Mouse (Mus musculus) lung, adult 2 months (tissue): ENCODE data around the gene Ugt1a6a. TPM values are rescaled to one million over a fixed set of nuclear protein-coding genes. Genes with fewer than 3 reads are reported as not detected.

Source experiments
- DNase-seq: peaks from one replicate; pipeline ENCODE4 v3.0.0; 2022
- H3K4me1 ChIP-seq: fragments of 200-500 bp; 2 replicates; pipeline ENCODE4 v1.6.1; 2011; ENCODE audit warnings: low read length; ENCODE audit not compliant: control insufficient read depth, insufficient read depth
- H3K4me3 ChIP-seq: fragments of 200-500 bp; replicated peaks from 2 replicates; pipeline ENCODE3; 2011; ENCODE audit warnings: low read depth, mild to moderate bottlenecking, control low read depth, low read length; ENCODE audit errors: extremely low read depth
- CTCF ChIP-seq: fragments of 200-500 bp; IDR thresholded peaks from 2 replicates; pipeline ENCODE4 v1.5.1; 2011; ENCODE audit warnings: mild to moderate bottlenecking, low read length, control low read depth; ENCODE audit not compliant: insufficient read depth
- POLR2A ChIP-seq: fragments of 200-500 bp; IDR thresholded peaks from 2 replicates; pipeline ENCODE4 v1.6.1; 2011; ENCODE audit warnings: low read depth, mild to moderate bottlenecking, control low read depth, low read length, borderline replicate concordance; ENCODE audit errors: extremely low read depth
- WGBS: fragments of 180-500 bp; shearing (Covaris S2); methylation state at CpG from one replicate; pipeline ENCODE4 v1.1.7; 2018; 5-methylcytosine and 5-hydroxymethylcytosine counted together
- polyA plus RNA-seq: library from polyadenylated mRNA; depleted of rRNA; stranded (reverse); fragments of >200 nt; gene quantifications from 2 replicates; pipeline ENCODE4 v1.2.3, GENCODE M21; 2012

Ugt1a6a gene
- polyA plus RNA-seq, 1 experiment, result 45.3 TPM

- no peak for DNase-seq
- Histone ChIP-seq H3K4me1 (no peaks in the 10 kb centered on the region), H3K4me3 (no peak overlapping the region)
- WGBS, result 58% methylated on average over 4 of the region's 4 CpGs
- no peak for TF ChIP-seq CTCF
- no peak for TF ChIP-seq POLR2A
Observed at GRCm38 (mm10) chr1:88234248-88234610, 99.6 kb downstream of the Ugt1a6a start.

- 37% methylated on average over 5 of the region's 5 CpGs for WGBS
Observed at GRCm38 (mm10) chr1:88234646-88235045, 100.0 kb downstream of the Ugt1a6a start.

GRCm38 (mm10) chr1:88235046-88235893 lies 100.7 kb downstream of the Ugt1a6a start:
- Histone ChIP-seq H3K4me1 (no peaks in the 10 kb centered on the region), H3K4me3 (no peak overlapping the region)
- no peak for DNase-seq
- TF ChIP-seq CTCF, result no peak
- no peak for TF ChIP-seq POLR2A
- 61% methylated on average over 11 of the region's 11 CpGs for WGBS

More at GRCm38 (mm10) chr1:88234646-88235045, 100.0 kb downstream of the Ugt1a6a start:
- no peak overlapping the region for H3K4me3 ChIP-seq
- DNase-seq, result no peak
- TF ChIP-seq CTCF, result no peak
- no peak for TF ChIP-seq POLR2A
- no peaks in the 10 kb centered on the region for H3K4me1 ChIP-seq

GRCm38 (mm10) chr1:88235894-88236415 lies 101.3 kb downstream of the Ugt1a6a start:
- DNase-seq, result no peak
- H3K4me1 ChIP-seq, result no peaks in the 10 kb centered on the region
- H3K4me3 ChIP-seq, result no peak overlapping the region
- TF ChIP-seq CTCF (no peak), POLR2A (no peak)
- WGBS, result 49% methylated on average over 4 of the region's 4 CpGs

- TF ChIP-seq CTCF, result no peak
- TF ChIP-seq POLR2A, result no peak
- 69% methylated on average over 5 of the region's 5 CpGs for WGBS
- DNase-seq, result no peak
- Histone ChIP-seq H3K4me3 (no peak overlapping the region), H3K4me1 (no peaks in the 10 kb centered on the region)
Observed at GRCm38 (mm10) chr1:88237311-88237710, 102.7 kb downstream of the Ugt1a6a start.

GRCm38 (mm10) chr1:88238771-88239170 lies 104.2 kb downstream of the Ugt1a6a start:
- TF ChIP-seq POLR2A (no peak), CTCF (no peak)
- H3K4me1 ChIP-seq, result no peaks in the 10 kb centered on the region
- no peak overlapping the region for H3K4me3 ChIP-seq
- DNase-seq, result no peak
- WGBS, result 71% methylated on average over 6 of the region's 6 CpGs

GRCm38 (mm10) chr1:88240072-88240471 lies 105.5 kb downstream of the Ugt1a6a start:
- no peak for DNase-seq
- 67% methylated on average over 5 of the region's 5 CpGs for WGBS
- H3K4me3 ChIP-seq, result no peak overlapping the region
- no peak for TF ChIP-seq CTCF
- no peak for TF ChIP-seq POLR2A
- no peaks in the 10 kb centered on the region for H3K4me1 ChIP-seq

GRCm38 (mm10) chr1:88240579-88240978 lies 106.0 kb downstream of the Ugt1a6a start:
- H3K4me3 ChIP-seq, result no peak overlapping the region
- H3K4me1 ChIP-seq, result no peaks in the 10 kb centered on the region
- TF ChIP-seq POLR2A, result no peak
- TF ChIP-seq CTCF, result no peak
- WGBS, result 63% methylated on average over 4 of the region's 4 CpGs
- no peak for DNase-seq

- no peak for DNase-seq
- H3K4me3 ChIP-seq, result no peak overlapping the region
- no peak for TF ChIP-seq POLR2A
- TF ChIP-seq CTCF, result no peak
- WGBS, result 62% methylated on average over 5 of the region's 5 CpGs
- H3K4me1 ChIP-seq, result no peaks in the 10 kb centered on the region
Observed at GRCm38 (mm10) chr1:88243861-88244260, 109.3 kb downstream of the Ugt1a6a start.

GRCm38 (mm10) chr1:88245881-88246280 lies 111.3 kb downstream of the Ugt1a6a start:
- no peaks in the 10 kb centered on the region for H3K4me1 ChIP-seq
- no peak for DNase-seq
- H3K4me3 ChIP-seq, result no peak overlapping the region
- no peak for TF ChIP-seq CTCF
- TF ChIP-seq POLR2A, result no peak
- 75% methylated on average over 6 of the region's 6 CpGs for WGBS

GRCm38 (mm10) chr1:88246386-88246785 lies 111.8 kb downstream of the Ugt1a6a start:
- TF ChIP-seq CTCF (no peak), POLR2A (no peak)
- Histone ChIP-seq H3K4me3 (no peak overlapping the region), H3K4me1 (no peaks in the 10 kb centered on the region)
- 42% methylated on average over 6 of the region's 6 CpGs for WGBS
- DNase-seq, result no peak
